Mouse (Mus musculus) testis, adult 2 months (tissue): ENCODE results near the gene Hist1h3d.
"Not testable (repeated sequence)": the region's sequence is repeated elsewhere in the genome, so short reads cannot be mapped to it uniquely, and the experiment has no call there.

Source experiments
- CTCF ChIP-seq: fragments of 200-500 bp; IDR thresholded peaks from 2 replicates; pipeline ENCODE4 v1.5.1; 2012; ENCODE audit warnings: low read depth, mild to moderate bottlenecking, inconsistent platforms, low read length, moderate library complexity; ENCODE audit not compliant: control insufficient read depth, insufficient read depth, insufficient replicate concordance
- POLR2A ChIP-seq: fragments of 200-500 bp; IDR thresholded peaks from 2 replicates; pipeline ENCODE4 v1.6.1; 2012; ENCODE audit warnings: low read depth, mild to moderate bottlenecking, inconsistent platforms, low read length, moderate library complexity; ENCODE audit not compliant: control insufficient read depth

- not testable (repeated sequence) for TF ChIP-seq POLR2A, CTCF
These were observed 1.6 kb upstream of the Hist1h3d start, which contains the start of the genes Hist1h2bf and Hist1h2ad for GRCm38 (mm10) chr13:23573898-23574524.
